In the genomic region with DNA sequence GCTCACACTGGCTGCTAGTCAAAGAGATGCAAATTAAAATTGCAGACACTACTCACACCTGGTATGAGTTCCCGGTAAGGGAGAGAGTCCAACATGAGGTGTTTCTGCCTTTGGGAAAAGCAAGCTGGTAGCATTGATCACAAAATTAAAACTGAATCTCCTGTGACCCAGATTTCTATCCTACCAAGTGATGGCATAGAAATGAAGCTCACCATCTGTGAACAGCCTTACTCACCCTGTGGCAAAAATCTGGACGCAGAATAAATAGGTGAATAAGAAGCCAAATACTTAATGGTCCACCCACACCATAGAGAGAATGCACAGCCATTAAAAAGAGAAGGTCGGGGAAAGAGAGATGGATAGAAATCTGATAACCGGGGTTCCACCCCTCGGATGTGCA, we compare ENCODE assay signal across 8 mouse cellular contexts.
"Had no signal": no experiment of that assay in that cellular context is flagged by ENCODE, and none has a peak within 500 bp of the region (broad histone marks: within the 10 kb centered on the region; RNA-seq: fewer than 3 reads in every experiment).

No protein-coding gene starts in this region.

- DNase-seq: kidney, postnatal 36 days; liver, embryonic 13.5 days; lung, adult 2 months; lung, postnatal 14 days; lung, postnatal 4 days; midbrain, embryonic 14.5 days; thymus, adult 18-20 months; thymus, postnatal 36 days had no signal
